ENCODE assay signal across 11 mouse cellular contexts in the genomic region with DNA sequence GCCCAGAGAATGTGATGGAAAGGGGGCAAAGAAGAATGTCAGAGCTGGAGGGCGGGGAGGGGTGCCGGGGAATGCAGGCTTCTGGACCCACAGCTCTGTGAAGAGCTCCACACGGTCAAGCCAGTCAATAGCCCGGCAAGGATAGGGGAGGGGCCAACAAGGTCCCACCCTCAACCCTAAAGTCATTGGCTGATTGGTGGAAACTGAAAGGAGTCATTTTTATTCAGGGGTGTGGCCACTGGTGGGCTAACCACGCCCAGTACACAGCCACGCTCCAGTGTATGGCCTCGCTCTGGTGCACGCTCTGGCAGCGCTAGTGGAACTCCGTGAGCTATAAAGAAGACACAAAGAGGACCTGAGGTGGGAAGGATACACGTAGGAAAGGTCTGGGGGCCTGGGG. TPM values are rescaled to one million over a fixed set of nuclear protein-coding genes. Genes with fewer than 3 reads are reported as not detected.
DNase-seq lines count a peak whose midpoint lies in the region; ATAC-seq and TF ChIP-seq lines count a peak whose summit lies in the region.
"Had no signal": no experiment of that assay in that cellular context is flagged by ENCODE, and none has a peak within 500 bp of the region (broad histone marks: within the 10 kb centered on the region; RNA-seq: fewer than 3 reads in every experiment).

No protein-coding gene starts in this region.

- no peak for TF ChIP-seq POLR2A in brain, embryonic 14.5 days (IDR thresholded peaks at IDR 0.05; ENCODE audit: borderline replicate concordance, extremely low read depth, insufficient read depth, insufficient read length, poor library complexity, severe bottlenecking)
- no peak for TF ChIP-seq POLR2A in heart, adult 2 months (IDR thresholded peaks at IDR 0.05; ENCODE audit: insufficient read depth, low read depth, low read length)

- DNase-seq in limb, embryonic 11.5 days (ENCODE audit: low spot score): peak; percentile 60
- DNase-seq in limb, embryonic 10.5 days (ENCODE audit: low spot score): no peak
- DNase-seq in brain, embryonic 14.5 days (ENCODE audit: low read depth): peak; percentile 69
- DNase-seq in heart, adult 2 months: no peak
- DNase-seq in gastrocnemius, postnatal 36 days: no peak
- DNase-seq in cerebellum, postnatal 4 days (ENCODE audit: low spot score in 2 of 2): no peak
- DNase-seq: heart, adult 11 months; thymus, postnatal 36 days had no signal

- H3K4me1 ChIP-seq in limb, embryonic 11.5 days (ENCODE audit: control insufficient read depth, insufficient read depth, low read length): no peaks in the 10 kb centered on the region
- peaks cover 20% of the 10 kb centered on the region for H3K4me1 ChIP-seq in limb, embryonic 10.5 days
- peaks cover 2% of the 10 kb centered on the region for H3K4me1 ChIP-seq in hindbrain, embryonic 16.5 days (ENCODE audit: control insufficient read depth, insufficient read depth, low read depth, low read length)
- peaks cover 7% of the 10 kb centered on the region; the same call in 1 of the 2 replicates for H3K4me1 ChIP-seq in neural tube, embryonic 14.5 days (ENCODE audit: control insufficient read depth, insufficient read depth, low read length)
- H3K4me1 ChIP-seq in heart, adult 2 months (ENCODE audit: control insufficient read depth, insufficient read depth, low read length): no peaks in the 10 kb centered on the region

- H3K9me3 ChIP-seq in limb, embryonic 11.5 days (ENCODE audit: control insufficient read depth, low read length): no peaks in the 10 kb centered on the region
- no peaks in the 10 kb centered on the region for H3K9me3 ChIP-seq in limb, embryonic 10.5 days (replicated peaks)
- no peaks in the 10 kb centered on the region for H3K9me3 ChIP-seq in hindbrain, embryonic 16.5 days (ENCODE audit: control insufficient read depth, low read length)
- H3K9me3 ChIP-seq in neural tube, embryonic 14.5 days (ENCODE audit: control insufficient read depth, low read length): no peaks in the 10 kb centered on the region

- no peak overlapping the region for H3K9ac ChIP-seq in limb, embryonic 11.5 days (ENCODE audit: low read length)
- no peak overlapping the region for H3K9ac ChIP-seq in hindbrain, embryonic 16.5 days (ENCODE audit: low read depth, low read length)
- H3K9ac ChIP-seq in neural tube, embryonic 14.5 days (replicated peaks; ENCODE audit: low read depth, low read length): no peak overlapping the region
- H3K9ac ChIP-seq in heart, adult 2 months (ENCODE audit: low read depth, low read length): no peak overlapping the region

- TF ChIP-seq CTCF in brain, embryonic 14.5 days (IDR thresholded peaks at IDR 0.05; ENCODE audit: borderline replicate concordance, extremely low read depth, insufficient read depth, insufficient read length): no peak
- no peak for TF ChIP-seq CTCF in heart, adult 2 months (IDR thresholded peaks at IDR 0.05)

- no peaks in the 10 kb centered on the region for H3K36me3 ChIP-seq in limb, embryonic 11.5 days (ENCODE audit: control insufficient read depth, insufficient read depth, low read length)
- no peaks in the 10 kb centered on the region for H3K36me3 ChIP-seq in limb, embryonic 10.5 days
- H3K36me3 ChIP-seq in hindbrain, embryonic 16.5 days (ENCODE audit: control insufficient read depth, insufficient read depth, low read length): no peaks in the 10 kb centered on the region
- H3K36me3 ChIP-seq in neural tube, embryonic 14.5 days (ENCODE audit: control insufficient read depth, insufficient read depth, low read length): no peaks in the 10 kb centered on the region
- no peaks in the 10 kb centered on the region for H3K36me3 ChIP-seq in heart, adult 2 months (ENCODE audit: control insufficient read depth, insufficient read depth, low read length)

- TF ChIP-seq EP300 in heart, adult 2 months (IDR thresholded peaks at IDR 0.05; ENCODE audit: insufficient read depth, low read depth, low read length): no peak

- H3K79me2 ChIP-seq in heart, adult 2 months (replicated peaks; ENCODE audit: control insufficient read depth, insufficient read depth, low read length): no peaks in the 10 kb centered on the region

- H3K27ac ChIP-seq in limb, embryonic 11.5 days (replicated peaks; ENCODE audit: low read depth, low read length): no peak overlapping the region
- H3K27ac ChIP-seq in limb, embryonic 10.5 days: no peak overlapping the region
- no peak overlapping the region for H3K27ac ChIP-seq in hindbrain, embryonic 16.5 days (ENCODE audit: low read depth, low read length)
- no peak overlapping the region for H3K27ac ChIP-seq in neural tube, embryonic 14.5 days (ENCODE audit: low read depth, low read length)
- no peak overlapping the region for H3K27ac ChIP-seq in heart, adult 2 months

- H3K4me2 ChIP-seq in limb, embryonic 11.5 days (ENCODE audit: low read depth, severe bottlenecking): no peak overlapping the region
- no peak overlapping the region for H3K4me2 ChIP-seq in hindbrain, embryonic 16.5 days (ENCODE audit: low read length)
- no peak overlapping the region for H3K4me2 ChIP-seq in neural tube, embryonic 14.5 days (ENCODE audit: low read depth, low read length)

- intact Hi-C loops in heart, adult 2 months (cut with DNase I): loop anchor here (2.0 kb wide), 1 partner anchor 161 kb away; no protein-coding TSS in a partner anchor
- intact Hi-C loops in gastrocnemius, postnatal 36 days (cut with DNase I): no loop called here

- 25% methylated on average over 11 of the region's 11 CpGs for WGBS in limb, embryonic 11.5 days
- 18% methylated on average over 11 of the region's 11 CpGs for WGBS in limb, embryonic 10.5 days
- WGBS in hindbrain, embryonic 16.5 days: 33% methylated on average over 11 of the region's 11 CpGs
- 20% methylated on average over 11 of the region's 11 CpGs for WGBS in neural tube, embryonic 14.5 days
- 30% methylated on average over 11 of the region's 11 CpGs for WGBS in heart, adult 2 months

- no peak overlapping the region for H3K4me3 ChIP-seq in limb, embryonic 11.5 days (ENCODE audit: low read depth, low read length)
- H3K4me3 ChIP-seq in limb, embryonic 10.5 days: no peak overlapping the region
- H3K4me3 ChIP-seq in hindbrain, embryonic 16.5 days (ENCODE audit: low read length): no peak overlapping the region
- H3K4me3 ChIP-seq in neural tube, embryonic 14.5 days (ENCODE audit: low read depth, low read length): no peak overlapping the region
- H3K4me3 ChIP-seq in heart, adult 2 months: no peak overlapping the region

- ATAC-seq in limb, embryonic 11.5 days (ENCODE audit: insufficient number of reproducible peaks, low FRiP score, low TSS enrichment, low read depth): no peak
- ATAC-seq in hindbrain, embryonic 16.5 days: peak; percentile 28; the same call in 1 of the 2 replicates
- peak; percentile 36; the same call in 1 of the 2 replicates for ATAC-seq in neural tube, embryonic 14.5 days (ENCODE audit: low read depth)

- peaks cover 85% of the 10 kb centered on the region for H3K27me3 ChIP-seq in limb, embryonic 11.5 days (ENCODE audit: control insufficient read depth, insufficient read depth, low read length)
- H3K27me3 ChIP-seq in limb, embryonic 10.5 days (ENCODE audit: low read depth, poor library complexity, severe bottlenecking): peaks cover 100% of the 10 kb centered on the region
- H3K27me3 ChIP-seq in hindbrain, embryonic 16.5 days (replicated peaks; ENCODE audit: control insufficient read depth, insufficient read depth, low read length): peaks cover 24% of the 10 kb centered on the region
- peaks cover 35% of the 10 kb centered on the region for H3K27me3 ChIP-seq in neural tube, embryonic 14.5 days (ENCODE audit: control insufficient read depth, insufficient read depth, low read length)
- H3K27me3 ChIP-seq in heart, adult 2 months (ENCODE audit: control insufficient read depth, insufficient read depth, low read length): peaks cover 23% of the 10 kb centered on the region

RNA-seq across cellular contexts. Expression of gene 1700025C18Rik, which starts 23.2 kb away (rescaled TPM):
- not detected in 2 replicates for polyA plus RNA-seq in limb, embryonic 11.5 days (2014; fragmentation: Nextera tagmentation; extraction: Ambion mirVana)
- polyA plus RNA-seq in limb, embryonic 10.5 days (2016; fragmentation: Nextera tagmentation; extraction: Ambion mirVana): not detected in 2 replicates
- not detected in 2 replicates for polyA plus RNA-seq in brain, embryonic 14.5 days (2012; rRNA removed)
- polyA plus RNA-seq in hindbrain, embryonic 16.5 days (2015; fragmentation: Nextera tagmentation; extraction: Ambion mirVana): not detected in 2 replicates
- not detected in 2 replicates for polyA plus RNA-seq in neural tube, embryonic 14.5 days (2014; fragmentation: Nextera tagmentation; extraction: Ambion mirVana)
- total RNA-seq in heart, adult 2 months (2021): not detected
- polyA plus RNA-seq in heart, adult 2 months (2012; rRNA removed): not detected in 2 replicates
- not detected for total RNA-seq in gastrocnemius, postnatal 36 days (2021)
- total RNA-seq: left cerebral cortex, adult 18-20 months had no signal

RNA-seq across cellular contexts. Expression of gene Cd40, which starts 58.3 kb away (rescaled TPM):
- polyA plus RNA-seq in limb, embryonic 11.5 days (2014; fragmentation: Nextera tagmentation; extraction: Ambion mirVana): 9.1 and 11.1 TPM in 2 replicates
- 10.5 and 11.5 TPM in 2 replicates for polyA plus RNA-seq in limb, embryonic 10.5 days (2016; fragmentation: Nextera tagmentation; extraction: Ambion mirVana)
- polyA plus RNA-seq in brain, embryonic 14.5 days (2012; rRNA removed): 8.4 and 8.7 TPM in 2 replicates
- 6.1 and 7.9 TPM in 2 replicates for polyA plus RNA-seq in hindbrain, embryonic 16.5 days (2015; fragmentation: Nextera tagmentation; extraction: Ambion mirVana)
- 5.5 and 10.6 TPM in 2 replicates for polyA plus RNA-seq in neural tube, embryonic 14.5 days (2014; fragmentation: Nextera tagmentation; extraction: Ambion mirVana)
- total RNA-seq in heart, adult 2 months (2021): 1 to 10 TPM; 2.0 to 2.2 TPM
- 4.6 and 7.1 TPM in 2 replicates for polyA plus RNA-seq in heart, adult 2 months (2012; rRNA removed)
- total RNA-seq in gastrocnemius, postnatal 36 days (2021): under 1 TPM; 0.48 to 0.76 TPM

Comparison
In these comparisons a context has a peak if more than half of its experiments do, and no peak if none do; other contexts are left out.
1. DNase-seq: peak in limb, embryonic 11.5 days (single experiment) and brain, embryonic 14.5 days (single experiment); none in limb, embryonic 10.5 days (single experiment), heart, adult 2 months (0 of 2), gastrocnemius, postnatal 36 days (0 of 2) and cerebellum, postnatal 4 days (0 of 2).